Mouse (Mus musculus): Measurements from ENCODE around the gene Tcf23.

DNA sequence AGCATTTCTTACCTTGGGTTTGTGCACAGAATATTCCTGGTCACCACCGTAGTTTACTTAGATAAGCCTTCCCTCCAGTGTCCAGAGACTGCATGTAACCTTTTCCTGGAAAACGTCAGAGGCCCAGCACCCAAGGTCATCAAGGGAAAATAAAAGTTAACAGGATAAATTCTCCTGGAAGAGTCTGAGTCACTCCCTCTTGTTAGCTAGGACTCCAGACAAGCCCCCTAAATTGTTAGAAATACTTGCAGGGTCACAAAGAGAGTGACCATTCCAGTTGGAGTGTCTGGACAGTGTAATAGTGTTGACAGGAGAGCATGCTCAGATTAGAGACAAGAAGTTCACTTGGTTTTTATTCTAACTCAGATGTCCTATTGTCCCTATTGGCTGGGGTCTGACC is 47.5 kb downstream of the Tcf23 start:
- no peak for TF ChIP-seq EP300 (IDR thresholded peaks at IDR 0.05; ENCODE audit: insufficient read depth, low read depth, low read length)
- no peak for TF ChIP-seq POLR2A (IDR thresholded peaks at IDR 0.05; ENCODE audit: insufficient read depth, low read length)
- no peak for TF ChIP-seq CTCF (IDR thresholded peaks at IDR 0.05; ENCODE audit: low read depth, low read length)

All from ES-Bruce4 (cell line).